Mouse (Mus musculus): ENCODE measurements around the gene Tprgl.

DNA sequence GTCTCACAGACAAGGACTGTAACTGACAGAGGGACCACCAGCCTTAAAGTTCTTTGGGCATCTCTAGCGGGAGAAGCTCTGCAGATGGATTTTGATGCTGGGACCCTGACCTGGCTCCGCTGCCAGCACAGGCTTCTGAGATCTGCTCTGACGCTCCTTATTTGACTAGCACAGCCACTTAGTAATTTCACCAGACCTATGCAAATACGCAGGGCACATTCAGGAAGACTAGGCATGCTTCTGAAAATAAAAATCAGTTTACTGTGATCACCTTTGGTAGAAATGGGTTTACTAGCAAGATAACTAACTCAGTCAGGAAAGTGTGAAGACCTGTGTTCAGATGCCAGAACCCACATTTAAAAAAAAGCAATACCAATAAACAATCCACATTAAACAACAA lies 28.6 kb downstream of the Tprgl start:
- no peak for TF ChIP-seq MAX (IDR thresholded peaks at IDR 0.05)
- no peak for TF ChIP-seq CTCF (IDR thresholded peaks at IDR 0.05; ENCODE audit: control insufficient read depth, insufficient read depth, insufficient read length)
- TF ChIP-seq CEBPB (IDR thresholded peaks at IDR 0.05; ENCODE audit: low read depth): no peak
- no peak for TF ChIP-seq MYOD1 (IDR thresholded peaks at IDR 0.05; ENCODE audit: control insufficient read depth, insufficient read length, low read depth)

Data from C2C12 (cell line).